Mouse (Mus musculus): Measurements from ENCODE around the gene Dagla. TPM values are rescaled to one million over a fixed set of nuclear protein-coding genes. Genes with fewer than 3 reads are reported as not detected.

The Dagla gene
- polyA plus RNA-seq, 1 experiment from 2014 or later, result 3.2 TPM

- peak overlapping the region; percentile 11 for H3K4me3 ChIP-seq (ENCODE audit: low read length)
- 12% methylated on average over 26 of the region's 26 CpGs for WGBS
Observed at GRCm38 (mm10) chr19:10224637-10225453, 79.8 kb downstream of the Dagla start.

GRCm38 (mm10) chr19:10223561-10223960 lies 81.1 kb downstream of the Dagla start:
- H3K9me3 ChIP-seq (ENCODE audit: control insufficient read depth, low read length), result no peaks in the 10 kb centered on the region
- no peak overlapping the region for H3K9ac ChIP-seq (ENCODE audit: low read length)
- no peak overlapping the region for H3K27ac ChIP-seq (ENCODE audit: low read length)
- no peak overlapping the region for H3K4me2 ChIP-seq (ENCODE audit: low read depth, low read length)
- H3K4me1 ChIP-seq (replicated peaks; ENCODE audit: control insufficient read depth, insufficient read depth, low read length), result peaks cover 19% of the 10 kb centered on the region
- no peaks in the 10 kb centered on the region for H3K27me3 ChIP-seq (ENCODE audit: control insufficient read depth, insufficient read depth, low read depth, low read length)
- no peak overlapping the region for H3K4me3 ChIP-seq (ENCODE audit: low read length)
- H3K36me3 ChIP-seq (ENCODE audit: control insufficient read depth, insufficient read depth, low read length), result no peaks in the 10 kb centered on the region
- 62% methylated on average over 4 of the region's 4 CpGs for WGBS
- ATAC-seq (ENCODE audit: low read depth), result no peak

More at GRCm38 (mm10) chr19:10224637-10225453, 79.8 kb downstream of the Dagla start:
- H3K4me2 ChIP-seq (ENCODE audit: low read depth, low read length), result peak overlapping the region; percentile 40
- H3K27me3 ChIP-seq (ENCODE audit: control insufficient read depth, insufficient read depth, low read depth, low read length), result no peaks in the 10 kb centered on the region
- peak overlapping the region; percentile 56; the same call in 1 of the 2 replicates for H3K27ac ChIP-seq (ENCODE audit: low read length)
- no peaks in the 10 kb centered on the region for H3K36me3 ChIP-seq (ENCODE audit: control insufficient read depth, insufficient read depth, low read length)
- peaks cover 15% of the 10 kb centered on the region for H3K4me1 ChIP-seq (replicated peaks; ENCODE audit: control insufficient read depth, insufficient read depth, low read length)
- no peaks in the 10 kb centered on the region for H3K9me3 ChIP-seq (ENCODE audit: control insufficient read depth, low read length)
- ATAC-seq (ENCODE audit: low read depth), result peak; percentile 50
- peak overlapping the region; percentile 20 for H3K9ac ChIP-seq (ENCODE audit: low read length)

- no peaks in the 10 kb centered on the region for H3K36me3 ChIP-seq (ENCODE audit: control insufficient read depth, insufficient read depth, low read length)
- no peak overlapping the region for H3K4me3 ChIP-seq (ENCODE audit: low read length)
- H3K27me3 ChIP-seq (ENCODE audit: control insufficient read depth, insufficient read depth, low read depth, low read length), result no peaks in the 10 kb centered on the region
- no peak overlapping the region for H3K4me2 ChIP-seq (ENCODE audit: low read depth, low read length)
- H3K4me1 ChIP-seq (replicated peaks; ENCODE audit: control insufficient read depth, insufficient read depth, low read length), result peaks cover 19% of the 10 kb centered on the region
- no peaks in the 10 kb centered on the region for H3K9me3 ChIP-seq (ENCODE audit: control insufficient read depth, low read length)
- no peak overlapping the region for H3K9ac ChIP-seq (ENCODE audit: low read length)
- WGBS, result 17% methylated on average over 8 of the region's 8 CpGs
- ATAC-seq (ENCODE audit: low read depth), result no peak
- H3K27ac ChIP-seq (ENCODE audit: low read length), result no peak overlapping the region
Observed at GRCm38 (mm10) chr19:10222656-10223055, 82.0 kb downstream of the Dagla start.

- no peaks in the 10 kb centered on the region for H3K9me3 ChIP-seq (ENCODE audit: control insufficient read depth, low read length)
- no peaks in the 10 kb centered on the region for H3K36me3 ChIP-seq (ENCODE audit: control insufficient read depth, insufficient read depth, low read length)
- no peak overlapping the region for H3K9ac ChIP-seq (ENCODE audit: low read length)
- no peak overlapping the region for H3K27ac ChIP-seq (ENCODE audit: low read length)
- no peak overlapping the region for H3K4me3 ChIP-seq (ENCODE audit: low read length)
- no peaks in the 10 kb centered on the region for H3K27me3 ChIP-seq (ENCODE audit: control insufficient read depth, insufficient read depth, low read depth, low read length)
- no peak for ATAC-seq (ENCODE audit: low read depth)
- peaks cover 19% of the 10 kb centered on the region for H3K4me1 ChIP-seq (replicated peaks; ENCODE audit: control insufficient read depth, insufficient read depth, low read length)
- WGBS, result 35% methylated on average over 4 of the region's 4 CpGs
- H3K4me2 ChIP-seq (ENCODE audit: low read depth, low read length), result no peak overlapping the region
Observed at GRCm38 (mm10) chr19:10221585-10221984, 83.1 kb downstream of the Dagla start.

- peak overlapping the region; percentile 34; the same call in 1 of the 2 replicates for H3K9ac ChIP-seq (ENCODE audit: low read length)
- no peak overlapping the region for H3K4me2 ChIP-seq (ENCODE audit: low read depth, low read length)
- peaks cover 11% of the 10 kb centered on the region; the same call in 1 of the 2 replicates for H3K4me1 ChIP-seq (replicated peaks; ENCODE audit: control insufficient read depth, insufficient read depth, low read length)
- H3K4me3 ChIP-seq (ENCODE audit: low read length), result no peak overlapping the region
- H3K27ac ChIP-seq (ENCODE audit: low read length), result peak overlapping the region; percentile 61; the same call in 1 of the 2 replicates
- H3K9me3 ChIP-seq (ENCODE audit: control insufficient read depth, low read length), result no peaks in the 10 kb centered on the region
- no peaks in the 10 kb centered on the region for H3K27me3 ChIP-seq (ENCODE audit: control insufficient read depth, insufficient read depth, low read depth, low read length)
- peak; percentile 79 for ATAC-seq (ENCODE audit: low read depth)
- no peaks in the 10 kb centered on the region for H3K36me3 ChIP-seq (ENCODE audit: control insufficient read depth, insufficient read depth, low read length)
- WGBS, result 39% methylated on average over 6 of the region's 6 CpGs
Observed at GRCm38 (mm10) chr19:10219593-10219992, 85.1 kb downstream of the Dagla start.

GRCm38 (mm10) chr19:10219108-10219507 lies 85.6 kb downstream of the Dagla start:
- H3K27me3 ChIP-seq (ENCODE audit: control insufficient read depth, insufficient read depth, low read depth, low read length), result no peaks in the 10 kb centered on the region
- H3K4me2 ChIP-seq (ENCODE audit: low read depth, low read length), result no peak overlapping the region
- no peak overlapping the region for H3K4me3 ChIP-seq (ENCODE audit: low read length)
- WGBS, result 28% methylated on average over 3 of the region's 3 CpGs
- peak overlapping the region; percentile 61; the same call in 1 of the 2 replicates for H3K27ac ChIP-seq (ENCODE audit: low read length)
- peak; percentile 50; the same call in 1 of the 2 replicates for ATAC-seq (ENCODE audit: low read depth)
- H3K9ac ChIP-seq (ENCODE audit: low read length), result peak overlapping the region; percentile 34; the same call in 1 of the 2 replicates
- H3K36me3 ChIP-seq (ENCODE audit: control insufficient read depth, insufficient read depth, low read length), result no peaks in the 10 kb centered on the region; the same call in 1 of the 2 replicates
- no peaks in the 10 kb centered on the region for H3K9me3 ChIP-seq (ENCODE audit: control insufficient read depth, low read length)
- H3K4me1 ChIP-seq (replicated peaks; ENCODE audit: control insufficient read depth, insufficient read depth, low read length), result peaks cover 11% of the 10 kb centered on the region; the same call in 1 of the 2 replicates

- Histone ChIP-seq H3K27ac (ENCODE audit: low read length) (no peak overlapping the region), H3K9ac (ENCODE audit: low read length) (no peak overlapping the region), H3K4me1 (replicated peaks; ENCODE audit: control insufficient read depth, insufficient read depth, low read length) (peaks cover 4% of the 10 kb centered on the region; the same call in 1 of the 2 replicates), H3K27me3 (ENCODE audit: control insufficient read depth, insufficient read depth, low read depth, low read length) (no peaks in the 10 kb centered on the region), H3K4me3 (ENCODE audit: low read length) (no peak overlapping the region), H3K9me3 (ENCODE audit: control insufficient read depth, low read length) (no peaks in the 10 kb centered on the region), H3K36me3 (ENCODE audit: control insufficient read depth, insufficient read depth, low read length) (no peaks in the 10 kb centered on the region; the same call in none of the 2 replicates), H3K4me2 (ENCODE audit: low read depth, low read length) (no peak overlapping the region)
- ATAC-seq (ENCODE audit: low read depth), result no peak
- 64% methylated on average over 8 of the region's 8 CpGs for WGBS
Observed at GRCm38 (mm10) chr19:10216101-10216500, 88.6 kb downstream of the Dagla start.

- H3K4me3 ChIP-seq (ENCODE audit: low read length), result no peak overlapping the region
- no peak overlapping the region for H3K4me2 ChIP-seq (ENCODE audit: low read depth, low read length)
- WGBS, result 86% methylated on average over 10 of the region's 10 CpGs
- peaks cover 9% of the 10 kb centered on the region for H3K36me3 ChIP-seq (ENCODE audit: control insufficient read depth, insufficient read depth, low read length)
- H3K4me1 ChIP-seq (replicated peaks; ENCODE audit: control insufficient read depth, insufficient read depth, low read length), result no peaks in the 10 kb centered on the region
- ATAC-seq (ENCODE audit: low read depth), result no peak
- H3K27ac ChIP-seq (ENCODE audit: low read length), result no peak overlapping the region
- no peaks in the 10 kb centered on the region for H3K27me3 ChIP-seq (ENCODE audit: control insufficient read depth, insufficient read depth, low read depth, low read length)
- no peaks in the 10 kb centered on the region for H3K9me3 ChIP-seq (ENCODE audit: control insufficient read depth, low read length)
- no peak overlapping the region for H3K9ac ChIP-seq (ENCODE audit: low read length)
Observed at GRCm38 (mm10) chr19:10213796-10214471, 90.7 kb downstream of the Dagla start.

- H3K36me3 ChIP-seq (ENCODE audit: control insufficient read depth, insufficient read depth, low read length), result peaks cover 16% of the 10 kb centered on the region
- 70% methylated on average over 4 of the region's 4 CpGs for WGBS
- H3K9ac ChIP-seq (ENCODE audit: low read length), result no peak overlapping the region
- no peak overlapping the region for H3K27ac ChIP-seq (ENCODE audit: low read length)
- H3K4me2 ChIP-seq (ENCODE audit: low read depth, low read length), result no peak overlapping the region
- H3K9me3 ChIP-seq (ENCODE audit: control insufficient read depth, low read length), result no peaks in the 10 kb centered on the region
- no peak overlapping the region for H3K4me3 ChIP-seq (ENCODE audit: low read length)
- no peaks in the 10 kb centered on the region for H3K4me1 ChIP-seq (replicated peaks; ENCODE audit: control insufficient read depth, insufficient read depth, low read length)
- ATAC-seq (ENCODE audit: low read depth), result no peak
- no peaks in the 10 kb centered on the region for H3K27me3 ChIP-seq (ENCODE audit: control insufficient read depth, insufficient read depth, low read depth, low read length)
Observed at GRCm38 (mm10) chr19:10210885-10211284, 93.8 kb downstream of the Dagla start.

All from lung, embryonic 16.5 days (tissue).